Mouse (Mus musculus): Measurements from ENCODE around the gene Ifi47. TPM values are rescaled to one million over a fixed set of nuclear protein-coding genes. Genes with fewer than 3 reads are reported as not detected.

The Ifi47 gene
- 0.60 and 1.1 TPM in 2 replicates for polyA plus RNA-seq (2012; rRNA removed)

DNA sequence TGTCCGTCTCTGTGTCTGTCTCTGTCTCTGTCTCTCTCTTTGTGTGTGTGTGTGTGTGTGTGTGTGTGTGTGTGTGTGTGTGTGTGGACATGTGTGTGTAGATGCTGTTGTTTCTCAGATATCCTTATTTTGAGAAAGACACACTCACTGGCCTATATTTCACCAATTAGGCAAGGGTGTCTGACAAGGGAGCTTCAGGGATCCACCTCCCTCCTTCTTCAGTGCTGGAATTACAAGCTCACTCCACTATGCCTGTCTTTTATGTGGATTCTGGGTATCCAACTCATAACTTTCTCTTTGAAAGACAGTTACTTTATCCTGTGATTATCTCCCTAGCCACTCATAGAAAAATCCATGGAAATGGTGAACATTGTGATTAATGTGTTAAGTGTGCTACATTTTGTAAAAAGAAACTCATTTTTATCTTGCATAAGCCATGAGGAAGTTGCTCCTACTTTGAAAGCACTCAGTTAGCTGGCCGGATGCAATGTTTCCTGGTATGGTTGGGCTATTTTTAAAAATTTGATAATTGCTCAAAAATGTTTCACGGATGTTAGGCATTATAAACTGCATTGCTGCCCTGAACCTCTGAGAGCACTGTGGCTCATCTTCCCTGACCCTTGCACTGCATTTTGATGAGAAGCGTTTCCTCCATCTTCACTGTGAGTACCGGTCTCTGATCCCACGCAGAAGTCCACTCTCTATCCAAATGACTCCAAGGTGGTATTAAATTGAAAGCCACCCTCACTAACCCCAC, at the start of gene Ifi47:
TSS of gene Ifi47 (plus strand) at position 587 of the 757 bp plus-strand sequence.

DNA sequence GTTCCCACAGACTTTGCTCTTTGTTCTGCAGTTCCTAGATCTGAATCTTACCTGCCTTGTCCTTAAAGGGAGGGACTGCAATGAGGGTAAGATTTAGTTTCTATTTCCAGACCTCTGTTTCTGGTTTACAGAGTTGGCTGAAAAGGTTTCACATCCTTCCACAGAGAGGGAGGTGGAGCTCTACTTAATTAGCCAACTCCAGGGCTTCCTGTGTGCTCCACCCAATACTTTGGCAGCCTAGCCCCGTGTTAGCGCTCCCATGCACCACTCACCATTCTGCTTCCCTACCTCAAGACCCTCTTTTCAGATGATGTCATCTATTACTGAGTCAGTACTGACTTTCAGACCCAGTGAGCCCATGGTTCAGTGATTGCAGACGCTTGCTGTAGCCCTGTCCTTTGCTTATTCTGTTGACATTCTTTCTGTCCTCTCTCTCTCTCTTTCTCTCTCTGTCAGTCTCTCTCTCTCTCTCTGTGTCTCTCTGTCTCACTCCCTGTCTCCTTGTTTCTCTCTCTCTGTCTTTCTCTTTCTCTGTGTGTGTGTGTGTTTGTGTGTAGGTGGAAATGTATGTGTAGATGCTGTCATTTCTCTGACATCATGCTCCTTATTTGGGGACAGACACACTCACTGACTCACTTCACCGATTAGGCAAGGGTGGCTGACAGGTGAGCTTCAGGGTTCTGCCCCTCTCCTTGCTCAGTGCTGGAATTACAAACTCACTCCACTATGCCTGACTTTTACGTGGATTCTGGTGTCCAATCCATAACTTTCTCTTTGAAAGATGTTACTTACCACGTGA, 25.1 kb upstream of the Ifi47 start, which contains the start of gene 9930111J21Rik2:
TSS of gene 9930111J21Rik2 (minus strand) at position 150 of the 799 bp plus-strand sequence.

DNA sequence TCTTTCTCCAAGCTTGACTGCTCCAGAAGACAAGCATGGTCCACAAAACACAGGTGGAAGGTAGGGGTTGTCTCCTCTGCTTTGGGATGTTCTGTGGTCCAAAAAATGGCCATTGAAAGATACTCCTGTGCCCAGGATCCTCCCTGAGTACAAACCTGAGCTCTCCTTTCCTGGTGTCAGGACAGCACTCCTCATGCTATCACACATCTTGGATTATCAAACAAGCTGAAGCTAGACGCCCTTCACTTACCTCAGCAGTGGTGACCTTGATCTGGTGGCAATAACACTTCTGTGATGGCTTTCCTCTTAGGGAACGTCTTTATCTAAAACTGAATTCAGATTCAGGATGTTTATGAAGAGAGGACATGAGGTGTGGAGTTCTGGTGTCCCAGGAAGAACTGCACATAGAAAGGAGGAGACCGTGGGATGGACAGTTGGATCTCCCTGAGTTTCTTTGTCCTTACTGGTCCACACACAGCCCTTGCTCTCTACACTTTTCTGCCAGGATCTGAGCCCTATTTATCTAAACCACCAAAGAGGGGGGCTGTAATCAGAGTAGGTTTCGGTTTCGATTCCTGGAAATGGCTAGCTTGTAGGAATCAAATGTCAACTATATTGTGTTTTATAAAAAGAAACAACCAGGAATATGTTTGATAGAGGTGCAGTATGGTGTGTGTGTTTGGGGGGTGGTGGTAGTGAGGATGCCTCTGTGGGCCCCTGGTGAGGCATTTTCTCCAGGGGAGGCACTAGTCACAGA, 12.5 kb upstream of the Ifi47 start, which contains the start of gene Tgtp2:
TSS of gene Tgtp2 (minus strand) at position 494 of the 757 bp plus-strand sequence.

DNA sequence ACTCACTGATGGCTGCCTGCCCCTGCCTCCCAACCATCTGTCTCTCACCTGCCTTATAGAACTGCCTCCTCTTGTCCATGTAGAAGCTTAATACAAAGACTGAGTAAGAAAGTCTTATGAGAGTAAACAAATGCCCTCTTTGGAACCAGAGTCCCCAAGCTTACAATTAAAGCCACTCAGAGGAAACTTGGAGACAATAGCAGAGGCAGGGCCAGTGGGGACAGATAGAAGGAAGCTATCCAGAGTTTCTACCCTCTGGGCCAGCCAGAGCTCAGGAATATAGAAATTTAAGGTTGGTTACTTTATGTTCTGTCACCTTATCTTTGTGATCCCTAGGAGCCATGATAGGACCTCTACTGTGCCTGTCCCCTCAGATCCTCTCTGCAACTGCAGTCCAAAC, 38.4 kb downstream of the Ifi47 start, which contains the start of gene Olfr1396:
TSS of gene Olfr1396 (minus strand) at position 101 of the 400 bp plus-strand sequence.

DNA sequence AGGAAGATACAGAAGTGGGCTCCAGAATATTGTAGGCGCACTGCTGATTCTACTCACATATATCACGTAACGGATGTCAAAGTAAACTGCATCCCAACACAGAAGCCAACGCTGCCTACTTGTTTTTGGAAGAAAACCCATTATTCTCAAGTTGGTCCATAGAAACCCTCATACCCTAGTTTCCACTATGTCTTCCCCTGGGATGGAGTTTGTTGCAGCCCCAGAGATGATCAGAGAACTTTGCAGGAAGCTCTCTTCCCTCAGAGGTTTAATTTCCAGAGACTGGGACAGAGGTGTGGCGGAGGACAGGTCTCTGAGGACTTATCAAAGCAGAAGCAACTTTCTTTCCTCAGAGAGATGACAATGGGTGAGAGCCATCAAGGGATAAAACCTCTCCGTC, 65.6 kb downstream of the Ifi47 start, which contains the start of gene Olfr1395:
TSS of gene Olfr1395 (plus strand) at position 301 of the 400 bp plus-strand sequence.

Other genes with a start within 250 kb of the Ifi47 start
- gene Gm12184, start 249.9 kb upstream of the Ifi47 start, polyA plus RNA-seq (2012; rRNA removed): 23.2 and 25.2 TPM in 2 replicates
- gene Irgm1, start 204.9 kb upstream of the Ifi47 start, polyA plus RNA-seq (2012; rRNA removed): 3.9 and 5.6 TPM in 2 replicates
- gene Gm5431, start 174.4 kb upstream of the Ifi47 start, polyA plus RNA-seq (2012; rRNA removed): 0.06 and 0.20 TPM in 2 replicates
- gene Psme2b, start 130.4 kb upstream of the Ifi47 start, polyA plus RNA-seq (2012; rRNA removed): 0.58 and 0.86 TPM in 2 replicates
- gene Olfr56, start 97.7 kb upstream of the Ifi47 start, polyA plus RNA-seq (2012; rRNA removed): 0.03 and 0.04 TPM in 2 replicates
- gene 9930111J21Rik1, start 97.2 kb upstream of the Ifi47 start, polyA plus RNA-seq (2012; rRNA removed): 0.11 and 0.12 TPM in 2 replicates
- gene Gm12185, start 84.4 kb upstream of the Ifi47 start, polyA plus RNA-seq (2012; rRNA removed): 0.04 TPM in 2 replicates
- gene Tgtp1, start 82.4 kb upstream of the Ifi47 start, polyA plus RNA-seq (2012; rRNA removed): 0.17 and 0.27 TPM in 2 replicates
- 0.25 and 0.31 TPM in 2 replicates for gene 9930111J21Rik2, start 25.3 kb upstream of the Ifi47 start, polyA plus RNA-seq (2012; rRNA removed)
- gene Tgtp2, start 12.4 kb upstream of the Ifi47 start, polyA plus RNA-seq (2012; rRNA removed): 0.03 and 0.11 TPM in 2 replicates
- not detected in 2 replicates for gene Olfr1396, start 38.3 kb downstream of the Ifi47 start, polyA plus RNA-seq (2012; rRNA removed)
- not detected in 2 replicates for gene Olfr1395, start 65.7 kb downstream of the Ifi47 start, polyA plus RNA-seq (2012; rRNA removed)
- not detected in 2 replicates for gene Olfr1394, start 77.8 kb downstream of the Ifi47 start, polyA plus RNA-seq (2012; rRNA removed)
- gene Btnl9, start 110.6 kb downstream of the Ifi47 start, polyA plus RNA-seq (2012; rRNA removed): 0.03 and 0.27 TPM in 2 replicates
- 23.9 and 25.2 TPM in 2 replicates for gene Zfp62, start 126.7 kb downstream of the Ifi47 start, polyA plus RNA-seq (2012; rRNA removed)
- 52.4 and 55.8 TPM in 2 replicates for gene Mgat1, start 167.6 kb downstream of the Ifi47 start, polyA plus RNA-seq (2012; rRNA removed)
- gene Olfr1393, start 201.7 kb downstream of the Ifi47 start, polyA plus RNA-seq (2012; rRNA removed): 0.09 and 0.22 TPM in 2 replicates
- 0.08 and 0.23 TPM in 2 replicates for gene Olfr1392, start 208.7 kb downstream of the Ifi47 start, polyA plus RNA-seq (2012; rRNA removed)
- not detected in 2 replicates for gene Olfr10, start 228.2 kb downstream of the Ifi47 start, polyA plus RNA-seq (2012; rRNA removed)
- not detected in 2 replicates for gene Olfr1391, start 246.2 kb downstream of the Ifi47 start, polyA plus RNA-seq (2012; rRNA removed)